In genomic region chr11:106515079-106515745, GRCm38 (mm10) we compare ENCODE assay signal across 10 mouse cellular contexts. TPM values are rescaled to one million over a fixed set of nuclear protein-coding genes. Genes with fewer than 3 reads are reported as not detected.
DNase-seq lines count a peak whose midpoint lies in the region; ATAC-seq lines count a peak whose summit lies in the region.
"Had no signal": no experiment of that assay in that cellular context is flagged by ENCODE, and none has a peak within 500 bp of the region (broad histone marks: within the 10 kb centered on the region; RNA-seq: fewer than 3 reads in every experiment).

No protein-coding gene starts in this region.

- no peak overlapping the region for H3K4me2 ChIP-seq in heart, embryonic 16.5 days (ENCODE audit: low read depth, low read length)
- H3K4me2 ChIP-seq in intestine, embryonic 15.5 days (replicated peaks): no peak overlapping the region
- no peak overlapping the region for H3K4me2 ChIP-seq in midbrain, embryonic 14.5 days (ENCODE audit: low read length)

- H3K27me3 ChIP-seq in heart, embryonic 16.5 days (ENCODE audit: control insufficient read depth, insufficient read depth, low read length): no peaks in the 10 kb centered on the region
- peaks cover 30% of the 10 kb centered on the region; the same call in 1 of the 2 replicates for H3K27me3 ChIP-seq in heart, embryonic 10.5 days (ENCODE audit: insufficient read depth, poor library complexity, severe bottlenecking)
- H3K27me3 ChIP-seq in intestine, embryonic 15.5 days (replicated peaks): no peaks in the 10 kb centered on the region
- H3K27me3 ChIP-seq in midbrain, embryonic 14.5 days (ENCODE audit: control insufficient read depth, insufficient read depth, low read length): no peaks in the 10 kb centered on the region
- H3K27me3 ChIP-seq: CH12.LX had no signal

- peaks cover 12% of the 10 kb centered on the region for H3K4me1 ChIP-seq in heart, embryonic 16.5 days (ENCODE audit: control insufficient read depth, insufficient read depth, low read length)
- H3K4me1 ChIP-seq in heart, embryonic 10.5 days: peaks cover 34% of the 10 kb centered on the region
- H3K4me1 ChIP-seq in intestine, embryonic 15.5 days (replicated peaks): 0 out of 2 replicates have a peak, but pooled peaks cover 13% of the 10 kb centered on the region
- peaks cover 4% of the 10 kb centered on the region; the same call in 1 of the 2 replicates for H3K4me1 ChIP-seq in midbrain, embryonic 14.5 days (ENCODE audit: control insufficient read depth, insufficient read depth, low read length)

- 0 out of 2 replicates have a peak, but pooled peaks have one; percentile 37 for ATAC-seq in heart, embryonic 16.5 days (replicated peaks; ENCODE audit: extremely low read depth, insufficient read depth, low FRiP score)
- ATAC-seq in intestine, embryonic 15.5 days: peak; percentile 71
- ATAC-seq in midbrain, embryonic 14.5 days (ENCODE audit: low FRiP score, low TSS enrichment): no peak
- no peak for ATAC-seq in cerebellum, adult (ENCODE audit: insufficient number of reproducible peaks, low FRiP score, low TSS enrichment)

- no peaks in the 10 kb centered on the region for H3K9me3 ChIP-seq in heart, embryonic 16.5 days (replicated peaks; ENCODE audit: control insufficient read depth, low read length)
- no peaks in the 10 kb centered on the region for H3K9me3 ChIP-seq in heart, embryonic 10.5 days
- H3K9me3 ChIP-seq in intestine, embryonic 15.5 days: no peaks in the 10 kb centered on the region
- H3K9me3 ChIP-seq in midbrain, embryonic 14.5 days (ENCODE audit: control insufficient read depth, low read length): no peaks in the 10 kb centered on the region

- DNase-seq in heart, embryonic 10.5 days (ENCODE audit: low spot score): no peak
- peak; percentile 14 for DNase-seq in MEL-GATA-1-ER (ENCODE audit: extremely low read depth, low read depth)
- DNase-seq in midbrain, embryonic 14.5 days: peak; percentile 36
- no peak for DNase-seq in testis, postnatal 10 days (ENCODE audit: low spot score)
- no peak for DNase-seq in yolk sac, embryonic 10.5 days (ENCODE audit: low spot score)

- H3K4me3 ChIP-seq in heart, embryonic 16.5 days (ENCODE audit: low read length): no peak overlapping the region
- no peak overlapping the region for H3K4me3 ChIP-seq in heart, embryonic 10.5 days
- H3K4me3 ChIP-seq in intestine, embryonic 15.5 days (replicated peaks): no peak overlapping the region
- no peak overlapping the region for H3K4me3 ChIP-seq in midbrain, embryonic 14.5 days (replicated peaks; ENCODE audit: low read depth, low read length)

- H3K27ac ChIP-seq in heart, embryonic 16.5 days (ENCODE audit: low read length): no peak overlapping the region
- H3K27ac ChIP-seq in heart, embryonic 10.5 days: no peak overlapping the region
- H3K27ac ChIP-seq in intestine, embryonic 15.5 days: no peak overlapping the region
- H3K27ac ChIP-seq in midbrain, embryonic 14.5 days (replicated peaks; ENCODE audit: low read depth, low read length): no peak overlapping the region
- H3K27ac ChIP-seq: macrophage had no signal

- H3K36me3 ChIP-seq in heart, embryonic 16.5 days (ENCODE audit: control insufficient read depth, insufficient read depth): peaks cover 2% of the 10 kb centered on the region; the same call in 1 of the 2 replicates
- H3K36me3 ChIP-seq in heart, embryonic 10.5 days: peaks cover 24% of the 10 kb centered on the region
- no peaks in the 10 kb centered on the region for H3K36me3 ChIP-seq in intestine, embryonic 15.5 days
- peaks cover 10% of the 10 kb centered on the region for H3K36me3 ChIP-seq in midbrain, embryonic 14.5 days (ENCODE audit: control insufficient read depth, insufficient read depth, low read length)

- WGBS in heart, embryonic 16.5 days: 67% methylated on average over 16 of the region's 16 CpGs
- WGBS in heart, embryonic 10.5 days: 78% methylated on average over 16 of the region's 16 CpGs
- WGBS in intestine, embryonic 15.5 days: 71% methylated on average over 16 of the region's 16 CpGs
- WGBS in midbrain, embryonic 14.5 days: 56% methylated on average over 16 of the region's 16 CpGs

- H3K9ac ChIP-seq in heart, embryonic 16.5 days (ENCODE audit: low read length): no peak overlapping the region
- no peak overlapping the region for H3K9ac ChIP-seq in intestine, embryonic 15.5 days
- H3K9ac ChIP-seq in midbrain, embryonic 14.5 days (replicated peaks; ENCODE audit: low read length): no peak overlapping the region

RNA-seq across cellular contexts. Expression of gene Ern1, which starts 27.6 kb away (rescaled TPM):
- polyA plus RNA-seq in heart, embryonic 16.5 days (2015; fragmentation: Nextera tagmentation; extraction: Ambion mirVana): 4.7 and 5.3 TPM in 2 replicates
- polyA plus RNA-seq in heart, embryonic 10.5 days (2016; fragmentation: Nextera tagmentation; extraction: Ambion mirVana): 5.3 and 5.5 TPM in 2 replicates
- 4.8 and 5.8 TPM in 2 replicates for polyA plus RNA-seq in intestine, embryonic 15.5 days (2015; fragmentation: Nextera tagmentation; extraction: Ambion mirVana)
- 5.5 and 6.6 TPM in 2 replicates for polyA plus RNA-seq in midbrain, embryonic 14.5 days (2014; fragmentation: Nextera tagmentation; extraction: Ambion mirVana)

Comparison
In these comparisons a context has a peak if more than half of its experiments do, and no peak if none do; other contexts are left out.
1. ATAC-seq: peak in heart, embryonic 16.5 days (single experiment) and intestine, embryonic 15.5 days (single experiment); none in midbrain, embryonic 14.5 days (single experiment) and cerebellum, adult (single experiment).
2. DNase-seq: peak in MEL-GATA-1-ER (single experiment) and midbrain, embryonic 14.5 days (single experiment); none in heart, embryonic 10.5 days (single experiment), testis, postnatal 10 days (single experiment) and yolk sac, embryonic 10.5 days (single experiment).